Mouse (Mus musculus) testis, postnatal 14 days (tissue): ENCODE results near the gene Mast3.

ENCODE experiments used
- DNase-seq: peaks from one replicate; pipeline ENCODE4 v3.0.0; 2021; ENCODE audit warnings: low spot score

Gene Mast3

GRCm38 (mm10) chr8:70802786-70803510 lies 1.9 kb downstream of the Mast3 start:
- no peak for DNase-seq

DNA sequence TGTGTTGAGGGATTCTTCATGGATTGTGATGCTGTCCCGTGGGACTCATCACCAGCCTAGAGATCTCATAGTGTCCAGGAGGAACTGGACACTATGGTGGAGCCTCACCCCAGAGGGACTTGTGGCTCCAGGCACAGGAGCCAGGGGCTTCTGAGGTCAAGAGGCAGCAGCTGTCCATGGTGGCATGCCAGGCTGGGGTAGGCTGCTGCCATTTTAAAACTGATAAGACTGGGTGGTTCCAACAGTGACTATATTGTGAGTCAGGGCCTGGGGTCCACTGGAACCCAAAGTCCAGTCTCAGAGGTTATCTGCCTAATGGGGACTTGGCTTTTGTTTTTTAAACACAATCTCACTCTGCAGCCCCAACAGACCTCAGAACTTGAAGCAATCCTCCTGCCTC lies 3.0 kb downstream of the Mast3 start:
- no peak for DNase-seq

- DNase-seq, result no peak
Observed at GRCm38 (mm10) chr8:70801156-70801555, 3.7 kb downstream of the Mast3 start.

DNA sequence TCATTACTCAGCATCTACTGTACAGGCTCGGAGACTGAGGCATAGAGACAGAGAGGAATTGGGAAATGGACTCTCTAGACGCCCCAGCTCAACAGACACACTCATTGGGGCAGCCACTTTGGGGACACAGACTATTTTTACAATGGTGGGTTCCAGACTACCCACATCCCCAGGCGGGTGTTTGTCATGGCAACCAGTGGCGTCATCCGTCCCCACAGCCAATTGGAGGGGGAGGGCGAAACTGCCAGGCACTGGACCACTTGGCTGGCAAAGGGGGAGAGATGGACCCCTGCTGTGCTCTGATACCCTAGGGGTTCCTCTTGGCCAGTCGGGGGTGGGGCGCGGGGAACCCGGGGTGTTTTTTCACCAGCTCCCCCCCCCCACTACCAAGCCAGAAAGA lies 4.2 kb downstream of the Mast3 start:
- no peak for DNase-seq

DNA sequence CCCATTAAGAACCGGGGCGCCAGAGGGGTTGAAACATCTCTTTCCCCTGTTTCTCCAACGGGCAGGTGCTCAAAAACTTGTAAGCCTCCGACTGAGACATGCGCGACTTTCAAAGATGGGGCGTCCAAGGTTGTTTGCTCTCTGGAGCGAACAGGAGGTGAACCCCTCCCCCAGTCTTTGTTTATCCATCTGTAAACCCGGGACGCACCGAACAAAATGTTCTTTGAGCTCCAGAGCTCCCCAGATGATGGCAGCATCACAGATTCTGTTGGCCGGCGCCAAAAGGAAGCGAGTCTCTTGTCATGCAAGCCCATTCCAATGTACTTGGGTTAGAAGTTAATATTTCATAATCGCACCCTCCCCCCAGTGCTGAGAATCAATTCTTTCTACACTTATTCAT lies 6.6 kb downstream of the Mast3 start:
- DNase-seq, result peak; percentile 70

DNA sequence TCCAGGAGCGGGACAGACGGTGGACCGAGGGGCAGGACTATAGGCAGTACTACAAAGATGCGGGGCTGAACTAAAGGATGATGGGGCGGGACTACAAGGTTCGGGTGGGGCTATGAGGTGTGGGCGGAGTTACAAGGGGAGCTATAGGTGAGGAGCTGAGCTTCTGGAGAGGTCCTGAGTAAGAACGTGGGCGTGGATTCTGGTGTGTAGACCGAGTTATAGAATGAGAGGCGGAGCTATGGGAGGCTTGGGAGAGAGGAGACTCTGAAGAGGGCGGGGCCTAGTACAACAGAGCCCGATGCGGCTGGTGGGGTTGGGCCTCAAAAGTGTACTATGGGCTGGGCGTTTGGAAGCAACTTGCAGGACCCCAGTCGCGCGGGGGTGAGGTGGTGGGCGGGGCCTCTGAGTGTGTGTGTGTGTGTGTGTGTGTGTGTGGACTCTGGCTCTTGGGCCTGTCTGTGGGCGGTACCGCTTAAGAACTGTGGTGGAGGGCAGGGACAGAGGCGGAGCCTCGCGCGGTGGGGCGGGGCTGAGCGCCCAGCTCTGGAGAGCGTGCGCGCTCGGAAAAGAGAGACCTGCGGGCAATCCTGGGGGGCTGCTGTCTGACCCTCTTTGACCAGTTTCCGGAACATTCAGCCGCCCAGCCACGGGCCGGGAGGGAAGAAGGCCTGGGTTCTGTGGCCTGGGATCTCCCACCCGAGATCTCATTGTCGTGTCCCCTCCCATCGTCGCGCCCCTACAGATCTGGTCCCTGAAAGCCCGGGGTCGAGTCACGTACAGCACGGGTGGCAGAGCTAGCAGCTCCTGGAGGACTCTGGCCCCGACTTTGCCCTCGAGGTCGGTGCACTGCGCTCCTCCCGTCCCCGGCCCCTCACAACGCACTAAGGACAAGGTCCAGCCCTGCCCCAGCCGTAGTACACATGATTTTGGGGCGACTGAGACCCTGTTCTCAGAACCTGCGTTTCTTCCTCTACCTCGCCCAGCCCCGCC lies 7.5 kb downstream of the Mast3 start:
- peak; percentile 88 for DNase-seq

DNA sequence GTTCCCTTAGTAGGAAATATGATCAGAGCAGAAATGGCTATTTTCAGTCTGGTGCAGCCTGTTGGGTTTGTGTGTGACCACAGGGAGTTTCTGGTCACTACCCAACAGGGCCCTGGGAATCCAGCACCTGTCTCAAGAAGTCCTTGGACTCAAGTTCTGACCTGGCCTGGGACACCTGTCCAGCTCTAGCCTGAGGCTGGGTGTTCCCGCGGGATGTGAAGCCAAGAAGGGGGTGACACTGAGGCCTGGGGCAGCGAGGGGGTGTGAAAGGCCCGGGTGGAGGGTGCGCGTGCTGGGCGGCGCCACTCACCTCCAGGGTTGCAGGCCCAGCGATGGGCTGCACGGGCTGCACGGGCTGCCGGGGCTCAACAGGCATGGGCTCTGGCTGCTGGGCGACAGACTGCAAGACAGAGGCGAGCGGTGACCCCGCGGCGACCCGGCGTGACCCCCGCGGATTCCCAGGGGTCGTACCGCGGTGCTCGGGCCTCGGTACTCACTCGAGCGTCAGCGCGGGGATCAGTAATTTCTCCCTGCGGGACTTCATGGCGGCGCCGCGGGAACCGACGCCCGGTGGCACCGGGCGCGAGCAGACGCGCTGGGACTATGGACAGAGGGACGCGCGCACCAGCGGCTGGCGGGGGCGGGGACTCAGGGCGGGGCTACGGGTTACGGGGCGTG lies 8.3 kb downstream of the Mast3 start:
- no peak for DNase-seq

DNA sequence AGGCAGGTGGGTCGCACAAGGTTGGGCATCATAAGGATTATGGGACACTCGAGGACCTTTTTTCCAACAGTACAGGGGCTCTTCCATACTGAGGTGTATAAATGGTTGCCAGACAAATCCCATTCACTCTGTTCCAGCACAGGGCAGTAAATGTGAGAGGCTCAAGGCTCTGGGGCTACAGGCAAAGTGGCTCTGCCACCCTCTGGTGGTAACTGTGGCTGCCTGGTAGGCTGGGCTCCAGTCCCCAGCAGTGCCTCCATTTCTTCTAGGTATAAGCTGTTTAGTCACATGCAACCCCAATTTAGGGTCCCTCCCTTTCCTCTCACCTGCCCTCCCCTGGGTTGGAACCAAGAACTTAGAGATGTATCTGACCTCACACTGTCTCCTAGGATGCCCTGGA lies 9.5 kb downstream of the Mast3 start:
- no peak for DNase-seq

DNA sequence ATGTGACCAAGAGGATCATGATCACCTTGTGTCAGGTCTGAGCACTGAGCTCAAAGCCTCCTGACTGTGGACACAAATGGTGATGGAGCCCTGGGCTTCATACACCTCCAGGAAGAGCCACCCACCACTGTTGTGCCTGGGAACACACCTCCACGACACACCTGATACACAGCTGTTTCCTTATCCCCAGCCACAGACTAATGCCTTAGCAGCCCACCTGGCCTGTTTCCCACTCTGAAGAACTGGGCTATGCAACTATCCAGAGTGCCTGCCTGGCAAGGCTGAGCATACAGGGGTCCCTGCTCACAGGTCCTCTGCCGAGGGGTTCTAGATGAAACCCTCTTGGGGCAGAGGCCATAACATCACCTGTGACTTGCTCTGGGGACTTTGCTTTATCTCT lies 10.6 kb downstream of the Mast3 start:
- DNase-seq, result no peak

- DNase-seq, result peak; percentile 84
Observed at GRCm38 (mm10) chr8:70792700-70793099, 12.2 kb downstream of the Mast3 start.

DNA sequence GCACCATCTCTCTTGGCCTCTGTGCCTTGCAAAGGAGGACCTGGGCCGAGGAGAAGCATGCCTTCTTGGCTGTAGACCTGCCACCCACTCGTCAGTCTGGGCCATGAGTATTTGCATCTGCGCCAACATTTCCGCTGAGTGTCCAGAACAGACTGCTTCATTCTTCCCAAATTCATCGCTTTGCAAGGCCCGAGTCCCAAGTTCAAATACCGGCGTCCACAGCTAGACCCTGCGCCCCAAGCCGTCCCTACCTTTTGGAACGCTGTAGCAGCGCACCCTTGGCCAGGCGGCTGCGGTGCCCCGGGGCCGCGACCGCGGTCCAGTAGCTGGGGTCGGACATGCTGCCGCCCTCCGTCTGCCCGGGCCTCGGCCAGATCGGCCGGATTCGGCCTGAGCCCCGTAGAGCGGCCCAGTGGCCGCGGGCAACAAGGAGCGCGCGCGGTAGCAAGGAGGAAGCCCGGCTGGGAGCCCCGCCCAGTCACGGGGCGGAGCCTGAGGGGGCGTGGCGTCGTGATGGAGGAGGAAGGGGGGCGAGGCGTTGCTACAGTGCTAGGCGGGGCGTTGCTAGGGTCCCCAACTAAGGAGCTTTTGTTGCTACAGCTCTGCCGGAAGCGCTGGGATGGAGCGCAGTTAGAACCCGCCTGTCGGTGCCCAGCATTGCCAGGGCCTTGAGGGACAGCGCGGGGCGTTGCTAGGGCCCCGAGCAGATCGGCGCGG lies 12.7 kb downstream of the Mast3 start:
- DNase-seq, result peak; percentile 95

- no peak for DNase-seq
Observed at GRCm38 (mm10) chr8:70791294-70791701, 13.6 kb downstream of the Mast3 start.

DNA sequence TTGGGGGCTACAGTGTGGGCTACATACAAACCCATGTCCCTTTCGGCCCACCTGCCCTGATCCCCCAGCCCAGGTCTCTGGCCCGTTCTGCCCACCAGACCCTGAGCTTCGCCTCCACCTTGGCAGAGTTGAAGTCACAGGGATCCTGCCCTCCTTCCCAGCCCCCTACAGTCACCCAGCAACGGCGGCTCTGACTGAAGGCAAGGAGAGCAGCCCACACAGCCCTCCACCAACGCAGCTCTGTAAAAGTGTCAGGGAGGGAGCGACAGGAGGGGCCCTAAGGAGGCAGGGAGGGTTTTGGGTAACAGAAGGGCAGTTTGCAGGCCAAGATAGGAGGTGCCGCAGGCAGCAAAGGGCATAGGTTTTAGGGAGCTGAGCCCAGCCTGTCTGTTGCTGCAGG lies 14.0 kb downstream of the Mast3 start:
- no peak for DNase-seq

GRCm38 (mm10) chr8:70789046-70789445 lies 15.8 kb downstream of the Mast3 start:
- no peak for DNase-seq

DNA sequence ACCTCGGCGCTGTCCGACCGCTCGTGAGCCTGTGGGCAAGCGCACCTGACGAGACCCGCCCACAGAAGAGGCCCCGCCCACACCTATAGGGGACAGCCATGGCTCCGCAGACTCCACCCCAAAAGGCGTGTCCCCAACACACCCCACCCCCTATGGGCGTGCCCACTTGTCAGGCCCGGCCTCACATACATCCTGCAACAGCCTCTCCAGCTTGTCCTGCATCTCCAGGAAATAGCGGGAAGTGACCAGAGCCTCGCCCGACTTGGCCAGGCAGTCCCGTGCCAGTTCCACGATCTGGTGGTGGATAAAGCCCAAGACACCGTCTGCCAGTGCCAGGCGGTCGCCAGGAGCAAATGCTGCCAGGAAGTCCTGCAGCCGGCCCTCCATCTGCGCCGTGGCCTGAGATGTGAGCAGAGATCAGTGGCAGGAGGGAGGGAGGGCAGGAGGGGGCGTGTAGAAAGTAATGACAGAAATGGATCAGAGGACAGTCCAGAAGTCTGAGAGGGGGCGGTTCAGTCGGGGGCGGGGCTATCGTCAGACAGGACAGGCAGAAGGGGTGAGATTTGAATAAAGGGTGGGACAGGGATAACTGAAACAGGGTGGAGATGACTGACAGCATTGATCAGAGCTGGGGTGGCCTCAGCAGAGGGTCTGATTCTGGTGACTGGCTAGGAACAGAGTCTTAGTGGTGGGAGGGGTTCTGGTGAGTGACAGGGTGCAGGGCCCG lies 16.8 kb downstream of the Mast3 start:
- DNase-seq, result peak; percentile 86

- DNase-seq, result no peak
Observed at GRCm38 (mm10) chr8:70787051-70787445, 17.8 kb downstream of the Mast3 start.

- no peak for DNase-seq
Observed at GRCm38 (mm10) chr8:70786291-70787050, 18.4 kb downstream of the Mast3 start.

GRCm38 (mm10) chr8:70780093-70780492 lies 24.8 kb downstream of the Mast3 start:
- DNase-seq, result no peak

GRCm38 (mm10) chr8:70776496-70777444 lies 28.1 kb downstream of the Mast3 start, which contains the start of gene Pik3r2:
Gene Pik3r2, minus strand, starts transcription at chr8:70776713.
- peak; percentile 95 for DNase-seq
